Mouse (Mus musculus) thymus, adult 2 months (tissue): ENCODE measurements at regions not wholly inside any gene's neighbourhood (a gene's known extent, or its start where the extent isn't known, plus 50 kb on each side); places are given as distances from the start of the nearest gene placed in this dataset.

Experiments used
- CTCF ChIP-seq: fragments of 200-500 bp; IDR thresholded peaks from 2 replicates; pipeline ENCODE4 v1.5.1; 2012; ENCODE audit warnings: mild to moderate bottlenecking, control low read depth, low read length, moderate library complexity, borderline replicate concordance; ENCODE audit not compliant: control insufficient read depth, poor library complexity, insufficient read depth; ENCODE audit errors: extremely low read depth
- POLR2A ChIP-seq: fragments of 200-500 bp; IDR thresholded peaks from 2 replicates; pipeline ENCODE4 v1.6.1; 2012; ENCODE audit warnings: mild to moderate bottlenecking, low read length, control low read depth, moderate library complexity; ENCODE audit not compliant: control insufficient read depth, poor library complexity, insufficient read depth; ENCODE audit errors: extremely low read depth

DNA sequence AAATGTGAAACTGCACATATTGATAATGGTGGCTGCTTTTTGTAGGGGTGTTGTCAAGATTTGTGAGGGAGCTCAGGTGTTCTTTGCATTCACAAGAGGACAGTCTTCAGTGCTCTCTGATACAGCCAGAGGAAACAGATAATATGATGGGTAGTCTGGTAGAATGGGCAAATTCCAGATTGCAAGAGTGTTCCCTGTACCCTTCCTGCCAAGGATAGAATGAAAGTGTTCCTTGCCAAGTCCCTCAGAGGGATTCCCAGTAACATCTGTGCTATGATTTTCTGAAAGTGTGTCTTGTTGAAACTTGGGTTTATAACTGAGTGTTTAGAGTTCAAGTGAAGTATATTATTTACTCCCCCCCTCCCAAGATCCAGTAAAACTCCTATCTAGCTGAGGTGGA, 221.1 kb upstream of the Fam98a start:
- TF ChIP-seq CTCF (no peak), POLR2A (no peak)
